Mouse (Mus musculus): ENCODE measurements at regions not wholly inside any gene's neighbourhood (a gene's known extent, or its start where the extent isn't known, plus 50 kb on each side); places are given as distances from the start of the nearest gene placed in this dataset.
A peak's percentile ranks its signal among the peaks of the same experiment; 100 is the strongest.

GRCm38 (mm10) chrX:163302697-163303096, 246.8 kb downstream of the Grpr start:
- no peak for DNase-seq

DNA sequence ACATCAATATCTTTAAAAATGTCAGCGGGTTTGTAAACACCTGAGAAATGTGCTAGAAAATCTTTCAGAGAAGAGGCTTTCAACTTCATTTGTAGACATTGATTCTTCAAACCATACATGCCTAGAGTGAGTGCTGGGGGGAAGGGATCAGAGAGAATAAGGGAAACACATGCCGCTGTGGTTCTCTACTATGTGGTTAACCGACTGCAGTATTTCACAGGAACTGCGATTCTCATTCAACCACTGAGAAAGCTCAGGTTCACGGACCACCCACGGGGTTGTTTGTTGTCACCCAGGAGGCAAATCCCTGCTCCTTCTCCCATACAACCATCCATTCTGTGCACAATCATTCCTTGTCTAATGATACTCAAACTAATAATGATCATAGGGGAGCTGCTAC, 248.4 kb downstream of the Grpr start:
- no peak for DNase-seq

- no peak for DNase-seq
Measured at GRCm38 (mm10) chrX:163296956-163297628, 252.4 kb downstream of the Grpr start.

DNA sequence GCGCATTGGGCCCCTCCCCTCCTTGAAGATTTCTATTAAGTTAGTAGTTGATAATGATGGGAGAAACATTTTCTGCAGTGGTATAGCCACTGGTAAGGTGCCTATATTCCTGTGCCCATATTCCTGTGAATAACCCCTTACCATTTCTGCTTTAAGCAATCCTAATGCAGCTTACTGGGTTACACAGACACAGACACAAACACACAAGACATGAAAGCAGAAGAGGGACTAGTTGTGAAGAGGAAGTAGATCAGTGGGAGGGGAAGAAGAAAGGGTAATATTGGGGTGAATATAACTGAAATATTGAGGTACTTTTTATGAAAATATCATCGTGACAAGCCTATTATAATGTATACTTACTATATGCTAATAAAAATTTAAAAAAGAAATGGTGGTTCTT, 288.2 kb downstream of the Grpr start:
- no peak for DNase-seq

DNA sequence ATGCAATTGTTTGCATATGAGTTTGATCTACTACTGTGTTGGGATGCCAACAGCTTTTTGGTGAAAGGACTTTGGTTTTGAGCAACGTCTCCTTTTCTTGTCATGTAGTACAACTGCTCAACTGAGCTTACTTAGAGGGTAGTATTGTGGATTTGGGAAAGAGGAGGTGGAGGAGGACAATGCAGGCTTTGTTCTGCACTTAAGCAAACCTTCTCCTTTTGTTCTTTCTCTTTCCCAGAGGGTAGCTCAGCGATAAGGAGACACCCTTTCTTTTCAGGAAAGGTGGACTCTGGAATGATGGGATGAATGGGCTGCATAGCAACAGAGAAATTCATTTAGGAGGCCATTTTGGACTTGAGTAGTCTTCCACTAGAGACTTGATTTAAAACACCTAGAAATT, 288.6 kb upstream of the S100g start:
- no peak for DNase-seq

GRCm38 (mm10) chrX:163205260-163205659, 240.9 kb upstream of the S100g start:
- no peak for DNase-seq

GRCm38 (mm10) chrX:163203446-163203845, 239.0 kb upstream of the S100g start:
- DNase-seq, result no peak

GRCm38 (mm10) chrX:163181588-163181987, 217.2 kb upstream of the S100g start:
- peak in 1 of 2 experiments; percentile 8 for DNase-seq

- no peak for DNase-seq
Measured at GRCm38 (mm10) chrX:163164810-163165209, 200.4 kb upstream of the S100g start.

DNA sequence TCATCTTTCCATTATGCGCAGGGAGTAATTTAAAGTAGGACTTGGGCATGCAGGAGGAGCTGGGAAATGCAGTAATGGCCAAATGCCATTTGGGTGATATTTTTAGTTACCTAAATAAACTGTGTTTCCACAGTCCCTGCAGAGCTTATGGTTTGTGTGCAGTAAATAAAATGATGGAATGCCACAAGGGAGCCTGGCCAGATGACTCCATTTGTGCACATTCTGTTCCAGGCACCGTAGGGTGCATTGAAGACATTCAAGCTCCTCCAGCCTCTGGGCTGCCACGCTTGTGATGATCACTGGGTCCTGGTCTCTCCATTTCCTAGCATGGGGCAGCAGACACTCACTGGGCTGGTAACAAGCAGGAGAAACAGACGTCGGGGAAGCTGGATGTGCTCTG, 190.9 kb upstream of the S100g start:
- DNase-seq, result peak in 1 of 2 experiments; percentile 3

DNA sequence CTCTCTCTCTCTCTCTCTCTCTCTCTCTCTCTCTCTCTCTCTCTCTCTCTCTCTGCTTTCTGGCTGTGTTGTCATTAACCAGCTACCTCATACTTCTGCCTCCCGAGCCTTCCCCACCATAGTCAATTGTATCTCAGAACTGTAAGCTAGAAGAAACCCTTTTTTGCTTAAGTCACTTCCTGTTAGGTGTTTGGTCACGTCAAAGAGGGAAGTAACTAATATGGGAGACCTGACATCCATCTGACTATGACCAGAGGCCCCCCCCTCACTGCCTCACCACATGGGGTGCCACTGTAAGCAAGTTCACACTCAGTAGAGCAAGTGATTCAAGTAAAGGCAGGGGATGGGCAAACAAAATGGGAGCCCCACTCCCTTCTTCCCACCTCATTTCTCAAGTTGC, 187.6 kb upstream of the S100g start:
- no peak for DNase-seq

- no peak for DNase-seq
Measured at GRCm38 (mm10) chrX:163144475-163144874, 180.1 kb upstream of the S100g start.

DNA sequence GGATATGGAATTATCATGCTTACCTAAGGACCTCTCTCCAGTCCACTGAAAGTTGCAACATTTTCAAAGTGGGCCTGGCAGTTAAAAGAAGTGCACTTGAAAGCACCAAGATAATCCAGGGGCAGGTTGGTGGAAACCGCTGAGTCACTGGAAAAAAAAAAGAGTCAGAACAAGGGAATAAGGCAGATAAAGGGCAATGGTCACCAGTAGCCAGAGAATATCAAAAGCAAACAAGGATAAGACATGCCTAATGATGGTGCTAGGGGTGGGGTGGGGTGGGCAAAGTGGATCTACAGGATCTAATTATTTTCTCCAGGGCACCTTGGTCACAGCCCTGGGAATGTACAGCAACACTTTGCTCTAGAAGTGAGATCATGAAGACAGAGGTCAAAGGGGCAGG, 175.1 kb upstream of the S100g start:
- DNase-seq, result no peak

GRCm38 (mm10) chrX:163128626-163129025, 164.2 kb upstream of the S100g start:
- no peak for DNase-seq

GRCm38 (mm10) chrX:163117681-163118393, 153.4 kb upstream of the S100g start:
- no peak for DNase-seq

DNA sequence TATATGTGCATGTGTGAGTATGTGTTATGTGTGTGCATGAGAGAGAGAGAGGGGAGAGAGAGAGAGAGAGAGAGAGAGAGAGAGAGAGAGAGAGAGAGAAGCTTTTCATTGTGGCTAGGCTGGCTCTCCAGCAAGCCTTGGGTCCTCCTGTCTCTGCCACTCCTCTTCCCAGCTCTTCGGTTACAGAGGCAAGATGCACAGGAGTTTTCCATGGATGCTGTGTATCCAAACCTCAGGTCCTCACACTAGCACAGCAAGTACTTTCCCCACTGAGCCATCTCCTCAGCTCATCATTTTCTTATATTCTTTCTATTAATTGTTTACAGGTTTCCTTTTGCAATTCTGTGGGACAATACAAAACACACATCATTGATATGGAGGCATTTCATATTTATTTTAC, 152.8 kb upstream of the S100g start:
- no peak for DNase-seq

DNA sequence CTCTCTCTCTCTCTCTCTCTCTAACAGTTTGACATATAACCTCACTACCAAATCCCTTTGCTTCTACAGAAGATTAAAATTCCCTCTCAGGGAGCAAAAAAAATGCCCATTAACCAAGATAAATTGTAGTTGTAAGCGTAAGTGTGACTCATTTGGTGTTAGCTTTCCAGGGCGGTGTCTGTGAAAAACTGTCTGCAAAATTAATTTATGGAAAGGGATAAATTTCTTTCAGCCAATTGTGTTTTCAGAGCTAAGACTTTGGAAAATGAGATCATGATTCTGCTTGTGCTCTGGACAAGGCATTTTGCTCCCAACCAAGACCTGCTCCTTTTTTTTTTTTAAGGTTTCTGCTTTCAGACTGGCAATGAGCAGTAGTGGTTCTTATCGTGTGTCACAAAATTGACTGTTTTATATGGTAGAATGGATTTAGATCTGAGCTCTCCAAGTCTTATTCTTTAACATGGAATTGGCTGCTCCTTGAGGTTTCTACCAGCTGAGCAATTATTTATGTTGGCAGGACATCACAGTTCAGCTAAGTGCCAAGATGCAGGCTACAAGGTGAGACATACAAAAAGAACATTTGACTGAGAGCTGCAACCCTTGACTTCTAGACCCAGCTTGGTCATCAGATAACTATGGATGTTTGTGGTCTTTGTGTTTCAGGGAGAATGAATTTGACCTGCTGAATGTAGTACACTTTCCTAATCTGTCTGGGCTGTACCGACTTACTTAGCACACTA, 130.8 kb upstream of the S100g start:
- DNase-seq, result no peak

All from cerebellum, postnatal 14 days (tissue).